Mouse (Mus musculus) kidney, adult 9 months (tissue): ENCODE results near the gene Capza3.

ENCODE experiments used
- DNase-seq: peaks from one replicate; pipeline ENCODE4 v3.0.0; 2022

Capza3 gene

GRCm38 (mm10) chr6:140040952-140041351 lies at the start of gene Capza3:
TSS of gene Capza3 (plus strand) at chr6:140041252.
- DNase-seq, result no peak

GRCm38 (mm10) chr6:140005181-140005580 lies 35.9 kb upstream of the Capza3 start:
- no peak for DNase-seq

- no peak for DNase-seq
Observed at GRCm38 (mm10) chr6:140024404-140024803, 16.6 kb upstream of the Capza3 start.

- DNase-seq, result no peak
Observed at GRCm38 (mm10) chr6:140041357-140041756, 305 bp downstream of the Capza3 start, which contains the start of gene Plcz1. TSS of gene Plcz1 (minus strand) at chr6:140041457.

- peak; percentile 11 for DNase-seq
Observed at GRCm38 (mm10) chr6:140051476-140051875, 10.4 kb downstream of the Capza3 start.

GRCm38 (mm10) chr6:140054271-140054928 lies 13.3 kb downstream of the Capza3 start:
- DNase-seq, result no peak

DNA sequence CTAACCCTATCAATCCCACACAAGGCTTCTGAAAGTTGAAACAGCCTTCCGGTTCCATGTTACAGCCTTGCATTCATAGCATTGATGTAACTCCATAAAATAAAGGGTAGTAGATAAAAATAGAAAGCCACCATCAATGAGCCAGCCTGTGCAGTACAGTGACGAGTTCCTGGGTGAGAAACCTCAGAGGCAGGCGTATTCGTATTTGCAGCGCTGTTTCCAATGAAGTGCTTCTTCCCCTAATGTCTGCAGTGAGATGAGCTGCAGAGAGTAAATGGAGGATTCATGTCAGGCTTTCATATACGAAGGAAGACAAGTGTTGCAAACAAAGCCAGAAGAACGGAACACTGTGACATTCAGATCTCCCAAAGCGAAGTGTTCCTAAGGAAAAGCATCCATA lies 28.1 kb downstream of the Capza3 start:
- no peak for DNase-seq

- no peak for DNase-seq
Observed at GRCm38 (mm10) chr6:140080933-140081332, 39.9 kb downstream of the Capza3 start.

DNA sequence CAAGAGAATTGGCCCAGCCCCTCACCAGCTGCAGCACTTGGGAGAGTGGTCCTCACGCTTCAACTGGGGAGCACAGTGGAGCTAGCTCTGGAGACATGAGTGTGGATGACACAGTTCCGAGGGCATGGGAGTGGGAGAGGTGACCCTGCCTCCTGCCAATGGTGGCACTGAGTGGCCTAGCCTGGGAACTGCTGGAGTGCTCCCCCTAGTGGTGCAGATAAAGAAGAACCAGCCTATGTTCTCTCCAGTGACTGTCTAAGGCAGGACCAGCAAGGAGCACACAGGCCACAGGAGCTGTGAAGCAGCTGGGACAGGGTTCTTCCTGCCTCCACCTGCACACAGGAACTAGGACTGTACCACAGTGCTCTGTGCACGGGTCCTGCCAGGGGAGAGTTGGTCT lies 40.7 kb downstream of the Capza3 start:
- peak; percentile 7 for DNase-seq

- DNase-seq, result no peak
Observed at GRCm38 (mm10) chr6:140089855-140090254, 48.8 kb downstream of the Capza3 start.
